Mouse (Mus musculus): ENCODE measurements around the gene Ager. TPM values are rescaled to one million over a fixed set of nuclear protein-coding genes. Genes with fewer than 3 reads are reported as not detected.
A peak's percentile ranks its signal among the peaks of the same experiment; 100 is the strongest.

Gene Ager
- total RNA-seq, 2 experiments from 2014 or later = 0.28 TPM; not detected in 1

- DNase-seq = peak; percentile 85 to 92
- intact Hi-C loops (cut with DNase I) = loop anchor here (10.0 kb wide), 1 partner anchor 188 kb away; the partner anchor contains the start of genes Dxo and Stk19
Measured at GRCm38 (mm10) chr17:34646906-34647787, 49.5 kb downstream of the Ager start, which contains the start of gene Atf6b. TSS of gene Atf6b (plus strand) at chr17:34647146.

GRCm38 (mm10) chr17:34648141-34648890 lies 50.7 kb downstream of the Ager start:
- peak in 1 of 2 experiments; percentile 8 for DNase-seq
- intact Hi-C loops (cut with DNase I) = loop anchor here (10.0 kb wide), 1 partner anchor 186 kb away; the partner anchor contains the start of genes Dxo and Stk19

DNA sequence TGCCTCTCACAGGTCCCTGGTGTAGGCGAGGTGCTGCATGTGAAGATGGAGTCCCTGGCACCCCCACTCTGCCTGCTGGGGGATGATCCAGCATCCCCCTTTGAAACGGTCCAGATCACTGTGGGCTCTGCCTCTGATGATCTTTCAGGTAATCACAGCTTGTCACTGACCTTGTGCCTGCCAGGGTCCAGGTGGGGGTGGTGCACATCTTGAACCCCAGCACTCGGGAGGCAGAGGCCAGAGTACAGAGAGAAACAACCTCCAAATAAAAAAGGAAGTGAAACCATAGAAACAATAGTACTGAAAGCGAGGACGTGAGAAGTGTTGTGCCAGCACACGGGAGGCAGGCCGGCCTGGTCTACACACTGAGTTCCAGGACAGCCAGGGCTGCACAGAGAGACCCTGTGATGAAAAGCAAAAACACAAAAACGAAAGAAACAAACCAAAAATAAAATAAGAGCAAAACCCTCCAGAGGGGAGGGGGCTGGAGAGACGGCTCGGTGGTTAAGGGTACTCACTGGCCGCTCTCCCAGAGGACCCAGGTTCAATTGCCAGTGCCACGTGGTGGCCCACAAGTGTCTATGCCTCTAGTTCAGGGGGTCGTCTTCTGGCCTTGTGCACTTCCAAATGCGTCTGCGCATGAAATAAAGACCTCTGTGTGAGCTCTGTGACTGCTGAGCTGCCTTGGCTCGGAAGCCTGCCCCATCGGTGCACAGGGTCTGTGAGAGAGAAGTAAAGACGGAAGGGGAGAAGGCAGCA lies 51.6 kb downstream of the Ager start:
- intact Hi-C loops (cut with DNase I) = loop anchor here (10.0 kb wide), 1 partner anchor 186 kb away; the partner anchor contains the start of genes Dxo and Stk19
- no peak for DNase-seq

Other genes starting within 250 kb of the Ager start
- under 1 TPM; 0.13 to 0.25 TPM for gene Btnl2, start 243.0 kb upstream of the Ager start, total RNA-seq (2021)
- gene Btnl1, start 220.7 kb upstream of the Ager start, total RNA-seq (2021) = not detected
- gene BC051142, start 199.0 kb upstream of the Ager start, total RNA-seq (2021) = not detected
- gene Btnl4, start 120.5 kb upstream of the Ager start, total RNA-seq (2021) = not detected
- not detected for gene Btnl6, start 80.5 kb upstream of the Ager start, total RNA-seq (2021)
- 10 to 100 TPM; 11.0 to 14.0 TPM for gene Notch4, start 33.6 kb upstream of the Ager start, total RNA-seq (2021)
- gene Gpsm3, start 8.1 kb upstream of the Ager start, total RNA-seq (2021) = 1 to 10 TPM; 1.9 to 2.8 TPM
- gene Pbx2, start 6.6 kb upstream of the Ager start, total RNA-seq (2021) = 10 to 100 TPM; 12.1 to 13.9 TPM
- 10 to 100 TPM; 17.3 to 18.0 TPM for gene Rnf5, start 5.8 kb downstream of the Ager start, total RNA-seq (2021)
- gene Agpat1, start 6.4 kb downstream of the Ager start, total RNA-seq (2021) = 10 to 100 TPM; 61.5 to 63.2 TPM
- gene Egfl8, start 18.1 kb downstream of the Ager start, total RNA-seq (2021) = 1 to 10 TPM; 1.3 to 2.6 TPM
- 10 to 100 TPM; 36.2 to 40.0 TPM for gene Ppt2, start 30.6 kb downstream of the Ager start, total RNA-seq (2021)
- gene Prrt1, start 31.7 kb downstream of the Ager start, total RNA-seq (2021) = 1 to 10 TPM in 1 of 2 experiments, under 1 TPM in 1; 0.35 to 1.5 TPM
- 1 to 10 TPM; 6.0 to 8.2 TPM for gene Fkbpl, start 46.9 kb downstream of the Ager start, total RNA-seq (2021)
- gene Atf6b, start 49.3 kb downstream of the Ager start, total RNA-seq (2021) = 1 to 10 TPM; 5.7 to 6.6 TPM
- 10 to 100 TPM; 33.8 to 37.0 TPM for gene Tnxb, start 72.7 kb downstream of the Ager start, total RNA-seq (2021)
- 1 to 10 TPM; 3.6 to 6.3 TPM for gene C4b, start 146.0 kb downstream of the Ager start, total RNA-seq (2021)
- not detected for gene Cyp21a1, start 206.7 kb downstream of the Ager start, total RNA-seq (2021)
- gene Stk19, start 239.1 kb downstream of the Ager start, total RNA-seq (2021) = 1 to 10 TPM; 5.8 to 8.7 TPM
- gene Dxo, start 239.2 kb downstream of the Ager start, total RNA-seq (2021) = 1 to 10 TPM; 6.5 to 9.1 TPM